Comparison of ENCODE assay signal across 8 mouse cellular contexts in genomic region chr7:92874761-92875408, GRCm38 (mm10). TPM values are rescaled to one million over a fixed set of nuclear protein-coding genes. Genes with fewer than 3 reads are reported as not detected.
DNase-seq lines count a peak whose midpoint lies in the region; ATAC-seq and TF ChIP-seq lines count a peak whose summit lies in the region.

No protein-coding gene starts in this region.

- no peaks in the 10 kb centered on the region for H3K9me3 ChIP-seq in hindbrain, postnatal 0 days (ENCODE audit: low read length)

- no peaks in the 10 kb centered on the region for H3K36me3 ChIP-seq in hindbrain, postnatal 0 days (ENCODE audit: insufficient read depth, low read length)

- no peaks in the 10 kb centered on the region; the same call in 1 of the 2 replicates for H3K4me1 ChIP-seq in hindbrain, postnatal 0 days (ENCODE audit: insufficient read depth, low read length)

- H3K27me3 ChIP-seq in hindbrain, postnatal 0 days (ENCODE audit: insufficient read depth, low read length), result no peaks in the 10 kb centered on the region

- peak; percentile 90 for ATAC-seq in hindbrain, postnatal 0 days
- peak; percentile 63 for ATAC-seq in megakaryocyte, adult 5-6 weeks (ENCODE audit: poor library complexity, severe bottlenecking)

- H3K27ac ChIP-seq in hindbrain, postnatal 0 days, result peak overlapping the region; percentile 98
- H3K27ac ChIP-seq in left cerebral cortex, adult 2 months, result peak overlapping the region; percentile 99

- peak overlapping the region; percentile 53 for H3K4me3 ChIP-seq in hindbrain, postnatal 0 days (ENCODE audit: low read length)
- peak overlapping the region; percentile 72 for H3K4me3 ChIP-seq in left cerebral cortex, adult 2 months

- TF ChIP-seq CTCF in hindbrain, postnatal 0 days (IDR thresholded peaks at IDR 0.05; ENCODE audit: low read depth), result no peak
- no peak for TF ChIP-seq CTCF in left cerebral cortex, adult 2 months (IDR thresholded peaks at IDR 0.05)

- intact Hi-C loops in left cerebral cortex, adult 2 months (cut with DNase I), result loop anchor here (1.0 to 10.0 kb wide), 8 partner anchors 22 to 770 kb away; partner anchors contain the start of genes Ankrd42, Ccdc90b and Pcf11

- DNase-seq in WW6 (ENCODE audit: low read depth, low spot score), result peak; percentile 86
- DNase-seq in cerebellum, postnatal 4 days (ENCODE audit: low spot score in 2 of 2), result peak; percentile 55 to 79
- peak; percentile 91 for DNase-seq in gastrocnemius, adult 18-20 months (ENCODE audit: low spot score)
- DNase-seq in hindbrain, postnatal 0 days (ENCODE audit: low spot score), result peak; percentile 93
- DNase-seq in left cerebral cortex, adult 2 months (ENCODE audit: extremely low spot score in 1 of 2, low spot score in 2 of 2), result peak; percentile 82 to 85
- DNase-seq in right cerebral cortex, adult 2 months (ENCODE audit: low spot score in 2 of 2), result peak; percentile 84 to 89
- peak; percentile 90 for DNase-seq in urinary bladder, postnatal 14 days (ENCODE audit: low spot score)

- peak overlapping the region; percentile 64 for H3K4me2 ChIP-seq in hindbrain, postnatal 0 days (ENCODE audit: low read depth, low read length)

- WGBS in hindbrain, postnatal 0 days, result under 1% methylated on average over 29 of the region's 29 CpGs

- H3K9ac ChIP-seq in hindbrain, postnatal 0 days (replicated peaks; ENCODE audit: low read length), result peak overlapping the region; percentile 71

RNA-seq across cellular contexts. Expression of gene Prcp, which starts 0.6 kb away (rescaled TPM):
- total RNA-seq in gastrocnemius, adult 18-20 months (2021), result 1 to 10 TPM; 2.7 to 3.2 TPM
- 19.2 and 23.2 TPM in 2 replicates for total RNA-seq in hindbrain, postnatal 0 days (2014; rRNA removed)
- polyA plus RNA-seq in hindbrain, postnatal 0 days (2015; fragmentation: Nextera tagmentation; extraction: Ambion mirVana), result 13.3 and 14.3 TPM in 2 replicates
- 10 to 100 TPM in 1 of 2 experiments, 1 to 10 TPM in 1; 9.5 to 10.1 TPM for total RNA-seq in left cerebral cortex, adult 2 months (2021)
- total RNA-seq in megakaryocyte, adult 5-6 weeks (2015), result 187 and 192 TPM in 2 replicates
- 64.8 and 78.7 TPM in 2 replicates for total RNA-seq in megakaryocyte, adult 5-6 weeks (2017)

RNA-seq across cellular contexts. Expression of gene Ddias, which starts 0.8 kb away (rescaled TPM):
- under 1 TPM in 1 of 2 experiments, not detected in 1; 0.07 TPM for total RNA-seq in gastrocnemius, adult 18-20 months (2021)
- 1.4 and 1.8 TPM in 2 replicates for total RNA-seq in hindbrain, postnatal 0 days (2014; rRNA removed)
- polyA plus RNA-seq in hindbrain, postnatal 0 days (2015; fragmentation: Nextera tagmentation; extraction: Ambion mirVana), result 3.5 and 3.8 TPM in 2 replicates
- total RNA-seq in left cerebral cortex, adult 2 months (2021), result under 1 TPM; 0.42 to 0.88 TPM
- 11.7 and 12.7 TPM in 2 replicates for total RNA-seq in megakaryocyte, adult 5-6 weeks (2015)
- 12.0 and 15.2 TPM in 2 replicates for total RNA-seq in megakaryocyte, adult 5-6 weeks (2017)

Comparison
In these comparisons a context has a peak if more than half of its experiments do, and no peak if none do; other contexts are left out.
1. Peak in every context shown above with its lines: DNase-seq, ATAC-seq, H3K4me3 ChIP-seq and H3K27ac ChIP-seq.